Mouse (Mus musculus) thymus, adult 2 months (tissue): Measurements from ENCODE around the gene Slc16a10. TPM values are rescaled to one million over a fixed set of nuclear protein-coding genes. Genes with fewer than 3 reads are reported as not detected.

Experiments
- DNase-seq: peaks from one replicate; pipeline ENCODE4 v3.0.0; 2021
- H3K27ac ChIP-seq: fragments of 200-500 bp; 2 replicates; pipeline ENCODE4 v1.5.1; 2012; ENCODE audit warnings: low read length, control low read depth; ENCODE audit not compliant: control insufficient read depth, insufficient read depth
- H3K27me3 ChIP-seq: fragments of 200-500 bp; 2 replicates; pipeline ENCODE4 v1.6.1; 2012; ENCODE audit warnings: mild to moderate bottlenecking, low read length, moderate library complexity, mixed read lengths; ENCODE audit not compliant: control insufficient read depth, insufficient read depth
- H3K36me3 ChIP-seq: fragments of 200-500 bp; 2 replicates; pipeline ENCODE4 v1.6.1; 2012; ENCODE audit warnings: mild to moderate bottlenecking, low read length, moderate library complexity; ENCODE audit not compliant: control insufficient read depth, insufficient read depth
- H3K4me1 ChIP-seq: fragments of 200-500 bp; replicated peaks from 2 replicates; pipeline ENCODE4 v1.6.1; 2012; ENCODE audit warnings: low read length; ENCODE audit not compliant: control insufficient read depth, insufficient read depth
- H3K4me3 ChIP-seq: fragments of 200-500 bp; 2 replicates; pipeline ENCODE4 v1.5.1; 2012; ENCODE audit warnings: mild to moderate bottlenecking, low read length, control low read depth, moderate library complexity; ENCODE audit not compliant: control insufficient read depth, insufficient read depth
- CTCF ChIP-seq: fragments of 200-500 bp; IDR thresholded peaks from 2 replicates; pipeline ENCODE4 v1.5.1; 2012; ENCODE audit warnings: mild to moderate bottlenecking, control low read depth, low read length, moderate library complexity, borderline replicate concordance; ENCODE audit not compliant: control insufficient read depth, poor library complexity, insufficient read depth; ENCODE audit errors: extremely low read depth
- POLR2A ChIP-seq: fragments of 200-500 bp; IDR thresholded peaks from 2 replicates; pipeline ENCODE4 v1.6.1; 2012; ENCODE audit warnings: mild to moderate bottlenecking, low read length, control low read depth, moderate library complexity; ENCODE audit not compliant: control insufficient read depth, poor library complexity, insufficient read depth; ENCODE audit errors: extremely low read depth
- WGBS: fragments of 180-500 bp; shearing (Covaris S2); methylation state at CpG from one replicate; pipeline ENCODE4 v1.1.7; 2018; 5-methylcytosine and 5-hydroxymethylcytosine counted together
- polyA plus RNA-seq: library from polyadenylated mRNA; depleted of rRNA; stranded (reverse); fragments of >200 nt; gene quantifications from 2 replicates; pipeline ENCODE4 v1.2.3, GENCODE M21; 2012

Gene Slc16a10
- polyA plus RNA-seq, 1 experiment = 45.4 TPM

DNA sequence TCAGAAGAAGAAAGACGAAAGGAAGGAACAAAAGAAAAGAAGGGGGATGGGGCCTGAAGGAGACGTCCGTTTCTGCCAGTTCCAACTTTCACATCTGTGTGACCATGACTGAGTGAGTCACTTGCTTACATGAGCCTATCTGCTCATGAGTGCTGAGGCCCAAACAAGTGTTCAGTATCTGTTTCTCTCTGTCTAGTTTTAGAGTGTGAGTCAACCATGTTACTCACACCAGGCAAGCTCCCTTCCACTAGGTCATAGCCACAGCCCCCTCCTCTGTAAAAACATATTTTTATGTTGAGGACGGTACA, 10.4 kb upstream of the Slc16a10 start:
- no peaks in the 10 kb centered on the region for H3K27me3 ChIP-seq
- DNase-seq = no peak
- WGBS = 29% methylated on average over 4 of the region's 4 CpGs
- H3K4me1 ChIP-seq = peaks cover 21% of the 10 kb centered on the region
- no peaks in the 10 kb centered on the region for H3K36me3 ChIP-seq
- H3K4me3 ChIP-seq = no peak overlapping the region
- H3K27ac ChIP-seq = no peak overlapping the region
- TF ChIP-seq POLR2A = no peak
- no peak for TF ChIP-seq CTCF

DNA sequence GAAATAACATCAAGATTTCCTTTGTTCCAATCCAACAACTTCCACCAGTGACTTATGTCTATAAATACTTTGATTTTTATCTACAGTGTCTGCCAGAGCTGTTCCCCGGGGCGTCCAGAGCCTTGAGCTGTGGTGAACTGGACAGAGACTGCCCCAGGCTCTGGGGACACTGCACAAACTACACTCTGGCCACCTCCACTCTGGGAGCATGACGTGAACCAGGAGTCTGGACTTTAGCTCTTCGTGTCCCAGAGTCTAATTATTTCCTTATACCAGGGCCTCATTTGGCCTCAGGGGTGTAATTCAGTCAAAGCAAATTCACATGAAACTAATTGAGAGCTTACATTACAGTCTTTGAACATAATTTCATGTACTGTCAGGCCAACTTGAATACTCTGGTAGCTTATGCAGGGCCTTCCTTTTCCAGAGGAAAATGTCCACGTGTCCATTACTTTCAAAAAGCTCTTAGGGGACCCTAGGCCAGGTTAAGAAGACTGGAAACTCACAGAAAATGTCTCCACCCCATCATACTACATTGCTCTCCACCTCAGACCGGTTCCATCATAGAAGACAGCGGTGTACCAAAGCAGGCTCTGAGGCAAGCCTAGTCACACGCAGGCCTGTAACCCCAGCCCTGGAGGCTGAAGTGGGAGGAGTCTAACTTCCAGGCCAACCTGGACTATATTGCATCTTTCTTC, 9.9 kb upstream of the Slc16a10 start:
- DNase-seq = no peak
- 52% methylated on average over 8 of the region's 8 CpGs for WGBS
- Histone ChIP-seq H3K4me1 (peaks cover 21% of the 10 kb centered on the region), H3K36me3 (no peaks in the 10 kb centered on the region), H3K4me3 (no peak overlapping the region), H3K27ac (no peak overlapping the region), H3K27me3 (no peaks in the 10 kb centered on the region)
- TF ChIP-seq CTCF (no peak), POLR2A (no peak)

DNA sequence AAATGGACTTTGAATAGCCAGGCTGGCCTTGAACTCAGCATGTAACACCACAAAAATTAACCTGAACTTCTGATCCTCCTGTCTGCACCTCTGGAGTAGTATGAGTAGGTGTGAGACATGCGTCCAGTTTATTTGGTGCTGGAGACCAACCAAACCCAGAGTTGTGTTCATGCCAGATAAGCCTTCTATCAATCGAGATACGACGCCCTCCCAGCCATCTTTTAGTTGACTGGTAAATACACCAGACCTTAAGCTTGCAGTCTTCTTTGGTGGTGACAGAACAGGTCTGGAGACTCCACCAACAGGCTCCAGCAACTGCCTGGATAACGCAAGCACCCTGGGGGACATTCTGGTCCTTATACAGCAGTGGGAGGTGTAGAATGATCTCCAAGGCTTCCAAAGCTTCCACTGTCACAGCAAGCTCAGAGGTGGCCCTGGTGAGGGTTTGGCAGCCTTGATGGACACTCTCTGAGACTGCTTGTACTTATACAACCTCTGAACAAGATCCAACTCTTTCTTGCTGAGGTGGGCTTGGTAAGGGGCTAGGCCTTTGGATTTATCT, 7.6 kb upstream of the Slc16a10 start:
- DNase-seq = no peak
- Histone ChIP-seq H3K4me1 (peaks cover 21% of the 10 kb centered on the region), H3K4me3 (no peak overlapping the region), H3K27me3 (no peaks in the 10 kb centered on the region), H3K27ac (no peak overlapping the region), H3K36me3 (no peaks in the 10 kb centered on the region)
- TF ChIP-seq CTCF (no peak), POLR2A (no peak)
- WGBS = 98% methylated on average over 5 of the region's 5 CpGs

DNA sequence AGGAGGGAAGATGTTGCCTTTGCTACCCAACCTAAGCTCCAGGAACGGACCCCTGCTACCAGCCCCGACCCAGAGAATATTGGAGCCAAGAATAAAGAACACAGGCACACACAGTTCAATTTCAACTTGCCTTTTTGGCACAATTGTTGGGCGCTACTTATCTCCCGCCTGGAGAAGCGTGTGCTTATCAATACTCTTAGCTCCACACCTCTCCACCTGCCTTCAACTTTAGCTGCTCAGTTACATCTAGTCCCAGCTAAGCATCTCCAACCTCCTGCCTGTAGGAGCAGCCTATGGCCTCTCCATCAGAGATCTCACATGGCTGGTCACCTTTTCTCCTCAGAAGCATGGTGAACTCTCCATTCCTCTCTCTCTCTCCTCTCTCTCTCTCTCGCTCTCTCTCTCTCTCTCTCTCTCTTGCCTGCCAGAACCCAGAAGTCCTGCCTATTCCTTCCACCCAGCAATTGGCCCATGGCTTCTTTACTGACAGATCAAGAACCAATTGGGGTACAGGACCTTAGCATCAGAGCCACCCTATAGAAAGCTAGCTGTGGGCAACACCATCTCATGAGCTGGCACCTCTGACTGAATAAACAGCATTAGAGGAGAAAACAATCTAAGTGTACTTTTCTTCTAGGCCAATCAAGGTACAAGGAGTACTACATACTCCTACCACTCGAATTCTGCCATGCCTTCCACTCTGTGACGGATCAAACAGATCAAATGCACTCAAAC, 5.4 kb upstream of the Slc16a10 start:
- no peak for DNase-seq
- TF ChIP-seq CTCF (no peak), POLR2A (no peak)
- Histone ChIP-seq H3K36me3 (no peaks in the 10 kb centered on the region), H3K4me1 (peaks cover 13% of the 10 kb centered on the region), H3K27me3 (no peaks in the 10 kb centered on the region), H3K4me3 (no peak overlapping the region), H3K27ac (no peak overlapping the region)
- WGBS = 95% methylated on average over 8 of the region's 8 CpGs

DNA sequence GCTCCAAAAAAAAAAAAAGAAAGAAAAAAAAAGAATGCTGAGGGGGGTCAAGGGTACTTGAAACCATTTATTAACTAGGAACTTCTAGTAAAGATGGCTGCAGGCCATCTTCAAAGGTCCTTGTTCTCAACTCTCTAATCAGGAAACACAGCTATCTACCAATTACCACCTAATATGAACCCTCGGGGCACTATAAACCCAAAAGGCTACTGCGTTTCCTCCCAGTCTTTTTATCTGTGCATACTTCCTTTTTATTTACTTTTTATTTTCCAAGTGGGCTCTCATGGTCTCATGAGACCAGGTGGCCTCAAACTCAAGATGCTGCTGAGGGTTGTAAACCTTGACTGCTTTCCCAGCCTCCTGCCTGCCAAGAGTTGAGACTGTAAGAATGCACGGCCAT, 4.4 kb upstream of the Slc16a10 start:
- DNase-seq = no peak
- peaks cover 7% of the 10 kb centered on the region for H3K4me1 ChIP-seq
- no peak overlapping the region for H3K27ac ChIP-seq
- no peaks in the 10 kb centered on the region for H3K36me3 ChIP-seq
- no peak overlapping the region for H3K4me3 ChIP-seq
- whole genome bisulfite sequencing = 46% methylated on average over 3 of the region's 3 CpGs
- H3K27me3 ChIP-seq = no peaks in the 10 kb centered on the region
- TF ChIP-seq CTCF (no peak), POLR2A (no peak)

DNA sequence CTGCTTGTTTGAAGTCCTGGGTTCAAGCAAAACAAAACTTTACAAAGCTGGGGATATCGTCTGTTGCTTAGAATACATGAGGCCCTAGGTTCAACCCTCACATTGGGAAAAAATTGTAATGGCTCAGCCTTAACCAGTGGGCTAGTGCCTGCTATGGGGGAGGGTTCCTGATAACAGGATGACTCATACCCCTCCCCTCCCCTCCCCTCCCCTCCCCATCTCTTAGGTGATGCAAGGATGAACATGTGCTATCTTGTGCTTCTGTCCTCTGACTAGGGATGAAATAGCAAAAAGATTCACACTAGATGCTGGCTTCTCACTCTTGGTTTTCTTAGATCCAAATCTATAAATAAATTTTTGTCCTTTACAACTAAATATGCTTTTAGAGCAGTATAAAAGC, 2.8 kb upstream of the Slc16a10 start:
- DNase-seq = no peak
- TF ChIP-seq POLR2A = no peak
- H3K4me1 ChIP-seq = peaks cover 10% of the 10 kb centered on the region
- 97% methylated on average over 1 of the region's 1 CpGs for WGBS
- no peak overlapping the region for H3K27ac ChIP-seq
- no peaks in the 10 kb centered on the region for H3K36me3 ChIP-seq
- H3K4me3 ChIP-seq = no peak overlapping the region
- H3K27me3 ChIP-seq = no peaks in the 10 kb centered on the region
